Mouse (Mus musculus): Measurements from ENCODE around the gene Rnf208. TPM values are rescaled to one million over a fixed set of nuclear protein-coding genes. Genes with fewer than 3 reads are reported as not detected.
"Not testable (repeated sequence)": the region's sequence is repeated elsewhere in the genome, so short reads cannot be mapped to it uniquely, and the experiment has no call there.

The Rnf208 gene
- polyA plus RNA-seq, 1 experiment from 2014 or later, result 80.4 TPM

DNA sequence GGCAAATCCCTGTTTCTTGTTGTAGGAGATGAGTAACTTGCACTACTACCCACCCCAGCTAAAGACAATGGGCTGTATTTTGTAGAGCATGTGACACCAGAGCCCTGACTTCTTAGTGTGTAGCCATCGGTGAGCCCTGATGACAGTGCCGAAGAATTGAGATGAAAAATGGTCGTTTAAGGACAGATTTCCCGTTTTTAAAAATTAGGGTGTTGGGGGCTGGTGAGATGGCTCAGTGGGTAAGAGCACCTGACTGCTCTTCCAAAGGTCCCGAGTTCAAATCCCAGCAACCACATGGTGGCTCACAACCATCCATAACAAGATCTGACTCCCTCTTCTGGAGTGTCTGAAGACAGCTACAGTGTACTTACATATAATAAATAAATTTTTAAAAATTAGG is 15.2 kb downstream of the Rnf208 start:
- not testable (repeated sequence) for H3K4me2 ChIP-seq (replicated peaks); ATAC-seq (replicated peaks); H3K9ac ChIP-seq (replicated peaks); H3K27me3 ChIP-seq; H3K36me3 ChIP-seq; H3K9me3 ChIP-seq; H3K27ac ChIP-seq (replicated peaks); H3K4me3 ChIP-seq
- peaks cover 29% of the 10 kb centered on the region for H3K4me1 ChIP-seq
- 91% methylated on average over 5 of the region's 5 CpGs for WGBS

- no peak overlapping the region for H3K4me2 ChIP-seq (replicated peaks)
- H3K9me3 ChIP-seq, result no peaks in the 10 kb centered on the region
- no peak overlapping the region for H3K4me3 ChIP-seq
- H3K27me3 ChIP-seq, result peaks cover 8% of the 10 kb centered on the region; the same call in 1 of the 2 replicates
- H3K36me3 ChIP-seq, result no peaks in the 10 kb centered on the region
- no peak overlapping the region for H3K27ac ChIP-seq (replicated peaks)
- H3K9ac ChIP-seq (replicated peaks), result no peak overlapping the region
- ATAC-seq (replicated peaks), result no peak
- peaks cover 39% of the 10 kb centered on the region for H3K4me1 ChIP-seq
- WGBS, result 44% methylated on average over 2 of the region's 2 CpGs
Observed at GRCm38 (mm10) chr2:25258887-25259286, 16.8 kb downstream of the Rnf208 start.

DNA sequence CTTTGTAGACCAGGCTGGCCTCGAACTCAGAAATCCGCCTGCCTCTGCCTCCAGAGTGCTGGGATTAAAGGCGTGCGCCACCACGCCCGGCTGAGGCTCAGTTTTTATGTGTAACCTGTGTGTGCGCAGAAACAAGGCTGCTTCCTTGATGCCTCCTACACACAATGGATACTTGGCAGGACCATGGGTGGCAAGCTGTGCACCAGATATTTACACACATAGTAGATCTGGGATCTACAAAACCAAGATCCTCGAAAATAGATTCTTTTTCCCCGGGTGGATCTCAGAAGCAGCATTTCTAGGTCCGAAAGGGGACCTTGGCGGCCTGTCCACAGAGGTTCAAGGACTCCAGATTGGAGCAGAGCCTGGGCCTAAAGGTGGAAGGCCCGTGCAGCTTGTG is 19.8 kb downstream of the Rnf208 start:
- no peaks in the 10 kb centered on the region for H3K36me3 ChIP-seq
- peaks cover 15% of the 10 kb centered on the region; the same call in 1 of the 2 replicates for H3K27me3 ChIP-seq
- no peaks in the 10 kb centered on the region for H3K9me3 ChIP-seq
- H3K4me2 ChIP-seq (replicated peaks), result peak overlapping the region; percentile 98
- H3K4me3 ChIP-seq, result peak overlapping the region; percentile 63
- peak; percentile 5; the same call in 1 of the 2 replicates for ATAC-seq (replicated peaks)
- H3K27ac ChIP-seq (replicated peaks), result peak overlapping the region; percentile 62
- WGBS, result 47% methylated on average over 12 of the region's 12 CpGs
- peak overlapping the region; percentile 47 for H3K9ac ChIP-seq (replicated peaks)
- H3K4me1 ChIP-seq, result peaks cover 50% of the 10 kb centered on the region

DNA sequence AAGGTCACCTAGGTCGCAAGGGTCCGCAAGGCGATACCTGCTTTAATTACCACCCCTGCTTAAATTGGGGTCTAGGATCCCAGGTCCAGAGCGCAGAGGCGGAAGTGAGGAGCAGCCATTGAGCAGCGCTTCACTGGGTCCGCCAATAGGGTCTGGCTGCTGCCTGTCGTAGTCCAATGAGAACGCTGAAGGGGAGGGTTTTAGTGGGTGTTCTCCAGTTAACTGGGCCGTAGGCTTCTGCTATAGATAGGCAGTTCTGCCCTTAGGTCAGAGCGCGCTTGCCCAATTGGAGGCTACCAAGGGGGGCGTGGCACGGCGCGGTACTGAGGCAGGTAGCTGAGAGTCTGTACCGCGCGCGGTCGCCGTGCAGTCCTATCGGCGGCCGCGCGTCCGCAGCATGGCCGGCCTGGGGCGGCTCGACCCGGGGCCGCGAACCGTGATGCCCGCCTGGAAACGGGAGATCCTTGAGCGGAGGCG is 20.3 kb downstream of the Rnf208 start, which contains the start of gene Tprn:
Tprn (plus strand) TSS at position 328 of the 477 bp plus-strand sequence.
- no peaks in the 10 kb centered on the region for H3K36me3 ChIP-seq
- peaks cover 51% of the 10 kb centered on the region for H3K4me1 ChIP-seq
- H3K27me3 ChIP-seq, result peaks cover 15% of the 10 kb centered on the region; the same call in 1 of the 2 replicates
- H3K27ac ChIP-seq (replicated peaks), result peak within 1 kb of the TSS; percentile 62
- H3K4me2 ChIP-seq (replicated peaks), result peak within 1 kb of the TSS; percentile 98
- peak; percentile 100 for ATAC-seq (replicated peaks)
- no peaks in the 10 kb centered on the region for H3K9me3 ChIP-seq
- WGBS, result under 1% methylated on average over 39 of the region's 39 CpGs
- peak within 1 kb of the TSS; percentile 60 for H3K9ac ChIP-seq (replicated peaks)
- peak within 1 kb of the TSS; percentile 63 for H3K4me3 ChIP-seq

DNA sequence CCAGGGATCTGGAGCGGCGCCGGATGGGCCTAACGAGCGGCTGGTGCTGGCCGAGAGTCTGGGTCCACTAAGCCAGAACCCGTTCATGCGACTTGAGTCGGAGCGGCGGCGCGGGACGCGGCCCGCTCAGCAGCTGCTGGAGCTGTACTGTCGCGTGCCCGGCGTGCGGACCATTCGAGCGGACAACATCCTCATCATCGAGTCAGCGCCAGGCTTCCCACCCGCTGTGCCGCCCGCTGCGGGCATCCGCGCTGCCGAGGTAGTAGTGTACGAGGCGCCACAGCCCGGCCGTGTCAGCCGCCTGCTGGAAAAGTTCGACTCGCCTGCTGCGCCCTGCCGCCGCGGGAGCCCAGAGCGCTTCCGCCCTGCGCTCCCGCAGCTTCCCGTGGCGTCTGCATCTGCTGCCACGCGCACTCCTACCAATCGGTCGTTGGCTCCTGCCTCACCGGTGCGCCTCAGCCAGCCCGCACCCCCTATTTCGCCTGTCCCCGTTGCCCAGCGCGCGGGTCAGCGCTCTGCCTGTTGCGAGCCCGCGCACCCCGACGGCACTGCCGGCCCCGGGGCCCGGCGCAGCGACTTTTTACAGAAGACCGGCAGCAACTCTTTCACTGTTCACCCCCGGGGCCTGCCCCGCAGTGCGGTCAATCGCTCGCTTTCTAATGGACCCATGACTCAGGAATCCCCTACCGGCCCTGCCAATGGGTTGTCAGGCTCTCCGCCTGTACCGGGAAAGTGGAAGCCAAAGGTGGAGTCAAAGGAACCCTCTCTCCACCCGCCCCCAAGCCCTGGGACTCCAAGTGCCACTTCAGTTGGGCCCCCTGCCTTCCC is 21.0 kb downstream of the Rnf208 start:
- H3K9me3 ChIP-seq, result no peaks in the 10 kb centered on the region
- ATAC-seq (replicated peaks), result no peak
- peaks cover 58% of the 10 kb centered on the region for H3K4me1 ChIP-seq
- H3K27me3 ChIP-seq, result peaks cover 15% of the 10 kb centered on the region; the same call in 1 of the 2 replicates
- H3K9ac ChIP-seq (replicated peaks), result peak overlapping the region; percentile 60
- WGBS, result under 1% methylated on average over 82 of the region's 82 CpGs
- H3K27ac ChIP-seq (replicated peaks), result peak overlapping the region; percentile 62
- peak overlapping the region; percentile 98 for H3K4me2 ChIP-seq (replicated peaks)
- peak overlapping the region; percentile 63 for H3K4me3 ChIP-seq
- no peaks in the 10 kb centered on the region for H3K36me3 ChIP-seq

DNA sequence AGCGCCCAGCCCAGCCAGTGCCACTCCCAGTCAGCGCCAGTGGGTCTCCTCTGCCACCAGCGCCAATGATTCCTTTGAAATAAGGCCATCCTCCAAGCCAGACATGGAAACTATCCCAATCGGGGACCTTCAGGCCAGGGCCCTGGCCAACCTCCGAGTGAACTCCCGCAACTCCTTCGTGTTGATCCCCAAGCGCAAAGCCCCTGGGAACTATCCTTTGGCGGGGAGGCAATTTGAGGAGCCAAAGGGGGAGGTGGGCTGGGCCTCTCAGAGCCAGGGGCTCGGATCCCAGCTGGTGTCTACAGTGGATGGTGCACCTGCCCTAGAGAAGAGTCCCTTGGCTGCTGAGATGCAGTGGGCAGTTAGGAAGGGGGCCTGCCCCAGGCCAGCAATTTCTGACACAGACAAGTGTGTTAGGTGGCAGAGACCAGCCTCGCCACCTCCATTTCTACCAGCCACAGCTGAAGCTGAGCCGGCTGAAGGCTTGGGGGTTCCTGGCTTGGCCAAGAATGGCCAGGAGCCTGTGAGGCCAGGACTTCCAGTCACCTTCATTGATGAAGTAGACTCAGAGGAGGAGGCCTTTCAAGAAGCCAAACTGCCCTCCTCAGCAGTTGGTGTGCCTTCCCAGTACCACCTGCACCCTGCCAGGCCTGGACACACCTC is 21.7 kb downstream of the Rnf208 start:
- Histone ChIP-seq H3K4me2 (replicated peaks) (peak overlapping the region; percentile 98), H3K4me3 (peak overlapping the region; percentile 63), H3K4me1 (peaks cover 56% of the 10 kb centered on the region), H3K9ac (replicated peaks) (peak overlapping the region; percentile 60), H3K9me3 (no peaks in the 10 kb centered on the region), H3K27ac (replicated peaks) (no peak overlapping the region), H3K36me3 (no peaks in the 10 kb centered on the region), H3K27me3 (peaks cover 15% of the 10 kb centered on the region; the same call in 1 of the 2 replicates)
- ATAC-seq (replicated peaks), result no peak
- 21% methylated on average over 12 of the region's 12 CpGs for WGBS

GRCm38 (mm10) chr2:25264286-25264660 is 22.2 kb downstream of the Rnf208 start:
- peak overlapping the region; percentile 98 for H3K4me2 ChIP-seq (replicated peaks)
- peaks cover 4% of the 10 kb centered on the region for H3K36me3 ChIP-seq
- H3K4me1 ChIP-seq, result peaks cover 56% of the 10 kb centered on the region
- ATAC-seq (replicated peaks), result no peak
- 81% methylated on average over 5 of the region's 5 CpGs for WGBS
- H3K27me3 ChIP-seq, result peaks cover 15% of the 10 kb centered on the region; the same call in 1 of the 2 replicates
- H3K9ac ChIP-seq (replicated peaks), result no peak overlapping the region
- peak overlapping the region; percentile 63; the same call in 1 of the 2 replicates for H3K4me3 ChIP-seq
- H3K9me3 ChIP-seq, result no peaks in the 10 kb centered on the region
- no peak overlapping the region for H3K27ac ChIP-seq (replicated peaks)

GRCm38 (mm10) chr2:25264851-25265250 is 22.8 kb downstream of the Rnf208 start:
- Histone ChIP-seq H3K9ac (replicated peaks) (peak overlapping the region; percentile 13; the same call in 1 of the 2 replicates), H3K4me3 (no peak overlapping the region), H3K27ac (replicated peaks) (no peak overlapping the region), H3K4me2 (replicated peaks) (peak overlapping the region; percentile 98), H3K27me3 (peaks cover 15% of the 10 kb centered on the region; the same call in 1 of the 2 replicates), H3K4me1 (peaks cover 56% of the 10 kb centered on the region), H3K9me3 (no peaks in the 10 kb centered on the region), H3K36me3 (peaks cover 10% of the 10 kb centered on the region)
- no peak for ATAC-seq (replicated peaks)
- 76% methylated on average over 3 of the region's 3 CpGs for WGBS

DNA sequence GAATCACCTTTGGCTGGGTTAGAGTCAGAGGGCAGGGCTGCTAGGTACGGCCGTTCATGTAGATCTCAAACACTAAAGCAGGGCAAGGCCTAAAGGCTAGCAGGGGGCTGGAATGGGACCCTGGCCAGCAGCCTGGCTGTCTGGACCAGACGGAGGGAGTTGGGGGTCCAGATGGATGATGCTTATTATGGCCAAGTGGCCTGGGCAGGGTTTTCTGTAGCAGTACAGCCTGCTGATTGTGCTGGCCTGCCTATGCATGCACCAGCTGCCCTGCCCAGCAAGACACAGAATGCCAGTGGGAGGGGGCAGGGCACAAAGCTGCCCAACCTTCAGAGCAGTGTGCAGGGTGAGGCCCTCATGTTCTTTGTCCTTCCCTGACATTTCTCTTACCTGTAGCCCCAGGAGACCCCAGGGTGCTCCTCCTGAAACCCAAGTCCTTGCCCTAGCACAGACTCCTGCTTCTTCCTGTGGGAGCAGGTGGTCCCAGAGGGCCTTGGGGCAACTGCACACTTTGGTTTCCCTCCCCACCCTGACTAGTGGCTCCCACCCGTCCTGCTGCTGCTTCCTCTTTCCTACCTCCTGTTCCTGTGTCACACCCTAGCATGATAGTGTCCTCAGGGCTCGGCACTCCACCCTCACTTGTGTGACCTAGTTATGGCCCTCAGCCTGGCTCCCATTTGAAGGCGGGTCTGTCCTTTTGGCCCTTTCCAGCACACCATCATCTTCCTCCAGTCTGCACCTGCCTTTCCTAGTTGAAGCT is 24.0 kb downstream of the Rnf208 start:
- H3K27me3 ChIP-seq, result peaks cover 15% of the 10 kb centered on the region; the same call in 1 of the 2 replicates
- peak overlapping the region; percentile 9; the same call in 1 of the 2 replicates for H3K27ac ChIP-seq (replicated peaks)
- WGBS, result 57% methylated on average over 6 of the region's 6 CpGs
- no peaks in the 10 kb centered on the region for H3K9me3 ChIP-seq
- no peak for ATAC-seq (replicated peaks)
- peak overlapping the region; percentile 98 for H3K4me2 ChIP-seq (replicated peaks)
- H3K9ac ChIP-seq (replicated peaks), result 0 out of 2 replicates have a peak overlapping the region, but pooled peaks have one; percentile 23
- peaks cover 21% of the 10 kb centered on the region for H3K36me3 ChIP-seq
- peaks cover 65% of the 10 kb centered on the region for H3K4me1 ChIP-seq
- H3K4me3 ChIP-seq, result peak overlapping the region; percentile 5; the same call in 1 of the 2 replicates

- Histone ChIP-seq H3K4me1 (peaks cover 72% of the 10 kb centered on the region), H3K4me3 (no peak overlapping the region), H3K27ac (replicated peaks) (peak overlapping the region; percentile 9; the same call in 1 of the 2 replicates), H3K9me3 (no peaks in the 10 kb centered on the region), H3K36me3 (peaks cover 21% of the 10 kb centered on the region), H3K4me2 (replicated peaks) (peak overlapping the region; percentile 98), H3K27me3 (peaks cover 15% of the 10 kb centered on the region; the same call in 1 of the 2 replicates), H3K9ac (replicated peaks) (peak overlapping the region; percentile 23; the same call in 1 of the 2 replicates)
- no peak for ATAC-seq (replicated peaks)
- 29% methylated on average over 2 of the region's 2 CpGs for WGBS
Observed at GRCm38 (mm10) chr2:25266720-25267119, 24.7 kb downstream of the Rnf208 start.

DNA sequence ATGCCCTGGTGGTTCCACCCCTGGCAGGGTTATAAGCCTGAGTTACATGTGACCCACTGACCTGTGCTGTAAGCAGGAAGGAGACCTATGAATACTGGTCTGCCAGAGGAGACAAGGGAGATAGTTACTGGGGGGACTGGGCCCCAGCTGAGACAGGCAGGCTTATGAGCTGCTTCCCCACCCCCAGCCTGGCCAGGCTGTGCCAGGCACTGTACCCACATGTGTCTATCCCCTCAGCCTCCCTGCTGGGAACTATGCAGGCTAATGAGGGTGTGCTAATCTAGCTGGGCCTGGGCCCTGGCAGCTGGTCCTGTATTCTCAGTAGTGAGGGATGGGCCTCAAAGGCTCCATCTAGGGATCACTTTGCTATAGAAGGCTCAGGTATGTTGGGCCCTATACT is 25.2 kb downstream of the Rnf208 start:
- Histone ChIP-seq H3K27ac (replicated peaks) (0 out of 2 replicates have a peak overlapping the region, but pooled peaks have one; percentile 9), H3K36me3 (peaks cover 21% of the 10 kb centered on the region), H3K9ac (replicated peaks) (peak overlapping the region; percentile 10; the same call in 1 of the 2 replicates), H3K27me3 (peaks cover 15% of the 10 kb centered on the region; the same call in 1 of the 2 replicates), H3K4me2 (replicated peaks) (peak overlapping the region; percentile 98; the same call in 1 of the 2 replicates), H3K4me1 (peaks cover 67% of the 10 kb centered on the region), H3K9me3 (no peaks in the 10 kb centered on the region), H3K4me3 (no peak overlapping the region)
- no peak for ATAC-seq (replicated peaks)
